Mouse (Mus musculus): ENCODE results near the gene Ost4.

Gene Ost4

DNA sequence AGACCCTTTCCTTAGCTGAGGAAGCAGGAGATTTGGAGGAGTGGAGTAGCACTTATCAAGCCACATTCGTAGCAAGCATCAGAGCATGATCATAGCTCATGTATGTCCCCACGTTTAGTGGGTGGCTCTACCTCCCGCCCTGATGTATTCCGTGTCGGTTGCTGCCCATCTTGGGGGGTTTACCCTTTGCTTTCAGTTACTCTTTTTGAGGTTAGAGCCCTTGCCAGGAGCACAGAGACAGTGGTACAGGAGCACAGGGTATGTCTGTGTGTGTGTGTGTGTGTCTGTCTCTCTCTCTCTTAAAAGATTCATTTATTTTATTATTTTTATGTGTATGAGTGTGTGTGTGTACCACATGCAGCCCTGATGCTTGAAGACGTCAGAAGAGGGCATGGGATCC, 15.5 kb upstream of the Ost4 start:
- DNase-seq (ENCODE audit: low spot score), result no peak

DNA sequence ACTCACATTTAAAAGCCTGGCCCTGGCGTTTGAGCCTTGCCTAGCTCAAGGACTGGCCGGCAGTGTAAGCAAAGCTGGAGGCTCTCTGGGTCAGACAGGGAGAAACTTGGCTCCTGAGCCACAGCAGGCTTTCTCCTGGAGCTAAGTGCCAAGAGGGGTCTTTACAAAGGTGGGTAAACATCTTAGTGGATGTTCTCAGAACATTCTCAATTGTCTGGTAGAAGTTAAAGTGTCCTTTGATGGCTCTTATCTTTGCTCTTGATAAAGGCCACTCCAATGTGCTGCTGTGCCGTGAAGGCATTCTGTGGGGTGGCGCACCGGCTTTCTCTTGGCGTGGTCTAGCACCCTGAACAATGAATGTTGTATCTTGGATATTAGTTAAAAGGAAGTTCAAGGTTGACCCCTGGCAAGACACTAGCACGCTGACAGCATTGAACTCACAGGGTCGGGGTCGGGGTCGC, 15.0 kb upstream of the Ost4 start:
- DNase-seq (ENCODE audit: low spot score), result no peak

GRCm38 (mm10) chr5:30921256-30922033, 13.9 kb upstream of the Ost4 start, which contains the start of gene Khk:
Gene Khk (plus strand): TSS chr5:30921431.
- DNase-seq (ENCODE audit: low spot score), result peak; percentile 88

GRCm38 (mm10) chr5:30920621-30921020, 13.0 kb upstream of the Ost4 start:
- DNase-seq (ENCODE audit: low spot score), result no peak

- DNase-seq (ENCODE audit: low spot score), result no peak
Observed at GRCm38 (mm10) chr5:30919831-30920614, 12.4 kb upstream of the Ost4 start.

DNA sequence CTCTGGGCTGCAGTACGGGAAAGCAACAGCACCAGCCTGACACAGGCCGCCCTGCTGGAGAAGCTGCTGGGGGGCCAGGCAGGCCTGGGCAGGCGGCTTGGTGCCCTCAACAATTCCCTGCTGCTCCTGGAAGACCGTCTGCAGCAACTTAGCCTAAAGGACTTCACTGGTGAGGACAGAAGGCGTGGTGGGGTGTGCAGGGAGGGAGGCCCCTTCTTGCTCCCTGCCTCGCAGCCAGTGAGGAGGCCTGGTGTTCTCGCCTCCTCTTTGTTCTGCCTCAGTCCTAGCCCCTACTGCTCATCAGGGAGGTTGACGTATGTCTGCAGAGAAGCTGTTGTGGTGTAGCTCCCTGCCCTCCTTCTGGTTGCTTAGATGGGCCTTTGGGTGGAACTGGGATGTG, 11.1 kb upstream of the Ost4 start:
- DNase-seq (ENCODE audit: low spot score), result no peak

GRCm38 (mm10) chr5:30917891-30918670, 10.5 kb upstream of the Ost4 start:
- no peak for DNase-seq (ENCODE audit: low spot score)

DNA sequence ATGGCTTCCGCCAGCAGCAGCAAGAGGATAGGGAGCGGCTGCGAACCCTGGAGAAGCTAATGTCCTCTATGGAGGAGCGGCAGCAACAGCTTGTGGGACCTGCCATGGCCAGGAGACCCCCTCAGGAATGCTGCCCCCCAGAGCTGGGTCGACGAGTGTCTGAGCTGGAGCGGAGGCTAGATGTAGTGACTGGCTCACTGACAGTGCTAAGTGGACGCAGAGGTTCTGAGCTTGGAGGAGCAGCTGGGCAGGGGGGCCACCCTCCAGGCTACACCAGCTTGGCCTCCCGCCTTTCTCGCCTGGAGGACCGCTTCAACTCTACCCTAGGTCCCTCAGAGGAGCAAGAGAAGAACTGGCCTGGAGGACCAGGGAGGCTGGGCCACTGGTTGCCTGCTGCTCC, 9.8 kb upstream of the Ost4 start:
- DNase-seq (ENCODE audit: low spot score), result no peak

GRCm38 (mm10) chr5:30916841-30917240, 9.3 kb upstream of the Ost4 start:
- no peak for DNase-seq (ENCODE audit: low spot score)

- peak; percentile 86 for DNase-seq (ENCODE audit: low spot score)
Observed at GRCm38 (mm10) chr5:30915974-30916433, 8.4 kb upstream of the Ost4 start.

DNA sequence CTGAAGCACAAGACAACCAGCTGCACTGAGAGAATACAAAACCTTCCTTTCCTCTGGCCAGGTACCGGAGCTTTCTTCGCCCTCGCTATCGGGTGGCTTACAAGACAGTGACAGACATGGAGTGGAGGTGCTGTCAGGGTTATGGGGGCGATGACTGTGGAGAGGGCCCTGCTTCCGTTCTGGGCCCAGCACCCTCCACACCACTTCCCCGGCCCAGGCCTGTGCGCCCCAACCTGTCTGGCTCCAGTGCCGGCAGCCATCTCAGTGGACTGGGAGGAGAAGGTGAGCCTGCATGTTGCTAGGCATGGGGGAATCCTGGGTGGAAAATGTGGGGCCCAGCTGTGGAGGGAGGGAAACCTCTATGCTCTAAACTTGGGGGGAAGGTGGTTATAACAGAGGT, 7.9 kb upstream of the Ost4 start:
- DNase-seq (ENCODE audit: low spot score), result no peak

GRCm38 (mm10) chr5:30914849-30915248, 7.3 kb upstream of the Ost4 start:
- no peak for DNase-seq (ENCODE audit: low spot score)

- DNase-seq (ENCODE audit: low spot score), result no peak
Observed at GRCm38 (mm10) chr5:30914101-30914635, 6.6 kb upstream of the Ost4 start.

DNA sequence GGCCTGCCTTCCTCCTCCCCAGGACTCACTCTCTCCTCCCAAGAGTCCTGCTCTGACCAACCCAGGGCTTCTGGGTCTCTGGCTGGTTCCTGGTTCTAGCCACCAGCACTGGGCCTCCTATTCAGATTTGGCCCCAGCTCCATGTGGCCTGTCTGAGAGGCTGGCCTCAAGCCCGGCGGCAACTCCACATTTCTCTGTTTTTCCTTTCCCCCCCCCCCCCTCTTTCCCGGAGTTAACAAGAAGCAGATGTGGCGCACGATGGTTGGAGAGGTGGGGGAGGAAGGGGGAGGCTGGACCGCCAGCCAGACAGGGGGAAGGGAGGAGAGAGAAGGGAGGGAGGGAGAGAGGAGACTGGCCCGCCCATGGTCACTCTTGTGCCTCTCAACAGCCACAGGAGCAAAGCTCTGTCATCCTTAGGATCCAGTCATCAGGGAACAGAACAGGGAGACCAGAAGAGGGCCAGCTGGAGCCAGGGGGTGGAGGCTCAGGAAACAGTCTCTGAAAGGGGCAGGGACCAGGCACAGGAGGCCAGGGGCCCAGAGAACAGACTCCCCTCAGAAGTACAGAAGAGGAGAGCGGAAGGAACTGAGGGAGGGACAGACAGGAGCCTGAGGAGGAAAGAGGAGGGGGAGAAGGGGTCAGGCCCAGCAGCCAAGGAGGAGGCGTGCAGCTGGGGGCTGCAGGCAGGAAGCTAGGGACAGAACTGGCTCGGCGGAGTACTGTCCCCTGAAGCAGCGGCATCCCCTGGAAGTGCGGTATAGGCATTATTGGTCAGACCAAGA, 5.7 kb upstream of the Ost4 start, which contains the start of gene Emilin1:
Emilin1 (plus strand) TSS at position 343 of the 782 bp plus-strand sequence.
- peak; percentile 52 for DNase-seq (ENCODE audit: low spot score)

GRCm38 (mm10) chr5:30912156-30912555, 4.6 kb upstream of the Ost4 start:
- DNase-seq (ENCODE audit: low spot score), result no peak

DNA sequence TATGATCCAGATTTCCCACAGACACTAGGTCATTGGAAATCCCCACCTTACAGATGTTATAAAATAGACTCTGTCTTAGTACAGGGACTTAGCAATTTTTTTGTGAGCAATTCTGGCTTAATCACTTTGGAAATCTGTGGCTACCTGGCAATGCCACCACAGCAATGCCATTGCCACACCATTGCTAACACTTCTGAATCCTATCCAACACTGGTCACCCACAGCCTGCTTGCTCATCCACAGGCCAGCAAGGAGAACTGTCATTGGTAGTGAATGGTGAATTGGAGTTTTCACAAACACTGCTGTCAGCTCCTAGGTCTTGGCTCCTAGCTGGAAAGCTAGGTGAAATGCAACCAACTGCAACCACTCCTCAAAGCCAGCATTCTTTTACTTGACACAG, 2.9 kb upstream of the Ost4 start:
- DNase-seq (ENCODE audit: low spot score), result no peak

- DNase-seq (ENCODE audit: low spot score), result no peak
Observed at GRCm38 (mm10) chr5:30909863-30910262, 2.3 kb upstream of the Ost4 start.

DNA sequence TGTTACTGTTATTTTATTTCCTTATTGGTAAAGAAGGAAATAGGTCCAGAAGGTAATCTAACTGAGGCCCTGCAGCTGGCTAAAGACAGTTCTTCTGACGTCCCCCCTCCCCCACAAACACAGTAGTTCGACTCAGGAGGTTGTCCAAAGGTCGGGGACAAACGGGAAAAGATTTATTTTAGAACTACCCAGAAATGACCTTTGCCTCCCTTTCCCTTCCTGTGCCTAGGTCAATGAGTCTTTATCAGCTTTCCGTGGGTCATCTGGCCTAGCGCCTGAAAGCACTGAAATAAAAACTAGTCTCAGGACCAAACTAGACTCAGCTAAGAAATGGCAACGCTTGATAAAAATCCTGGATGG, 1.7 kb upstream of the Ost4 start:
- DNase-seq (ENCODE audit: low spot score), result no peak

DNA sequence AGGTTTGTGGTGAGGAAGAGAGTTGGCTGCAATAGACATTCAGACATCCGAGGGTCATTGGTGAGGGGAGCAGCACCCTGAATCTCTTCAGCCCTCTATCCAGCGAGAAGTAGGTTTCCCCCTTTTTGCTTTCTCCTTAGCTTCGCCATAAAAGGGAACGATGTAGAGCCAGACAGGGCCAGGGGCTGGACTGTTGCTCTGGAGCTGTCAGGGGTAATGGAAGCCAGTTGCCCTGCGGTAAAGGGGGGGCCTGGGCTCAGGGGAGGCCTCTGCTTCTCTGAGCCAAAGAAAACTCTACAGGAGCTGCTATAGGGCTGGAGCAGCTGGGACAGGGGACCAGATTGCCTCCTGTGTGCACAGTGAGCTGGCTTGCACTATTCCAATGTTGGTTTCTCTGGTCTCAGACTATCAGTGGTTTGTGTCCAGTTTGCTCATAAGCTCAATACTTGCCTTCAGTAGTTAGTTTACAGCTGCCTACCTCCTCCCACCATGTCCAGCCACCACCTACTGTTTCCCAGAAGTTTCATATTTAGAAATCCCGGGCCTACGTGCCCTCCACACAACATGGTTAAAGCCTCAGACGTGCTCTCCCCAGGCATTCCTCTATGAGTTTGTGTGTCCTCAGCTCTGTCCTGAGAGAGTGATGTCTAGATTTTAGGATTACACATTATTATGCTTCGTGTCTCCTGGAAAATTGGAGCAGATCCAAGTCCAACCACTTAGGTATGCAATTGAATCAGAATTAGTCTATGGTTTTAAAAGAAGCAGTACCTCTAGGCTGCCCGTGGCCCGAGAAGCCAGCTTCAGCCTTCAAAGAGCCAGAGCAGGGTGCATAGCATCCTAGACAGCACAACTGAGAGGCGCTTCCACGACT, 1.1 kb upstream of the Ost4 start:
- DNase-seq (ENCODE audit: low spot score), result peak; percentile 53

DNA sequence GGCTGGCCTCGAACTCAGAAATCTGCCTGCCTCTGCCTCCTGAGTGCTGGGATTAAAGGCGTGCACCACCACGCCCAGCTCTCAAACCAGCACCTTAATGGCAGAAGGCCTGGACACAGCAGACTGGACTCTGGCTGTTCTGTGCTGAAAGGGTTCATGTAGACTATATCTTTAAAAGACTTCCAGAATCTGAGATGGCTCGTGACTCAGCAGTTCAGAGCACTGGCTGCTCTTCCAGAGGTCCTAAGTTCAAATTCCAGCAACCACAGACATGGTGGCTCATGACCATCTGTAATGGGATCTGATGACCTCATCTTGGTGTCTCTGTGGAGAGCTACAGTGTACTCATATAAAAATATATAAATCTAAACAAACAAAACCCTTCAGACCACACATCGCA, 5.7 kb downstream of the Ost4 start:
- no peak for DNase-seq (ENCODE audit: low spot score)

All from testis, postnatal 14 days (tissue).